Mouse (Mus musculus): ENCODE results near the gene Rbm18.

The Rbm18 gene

DNA sequence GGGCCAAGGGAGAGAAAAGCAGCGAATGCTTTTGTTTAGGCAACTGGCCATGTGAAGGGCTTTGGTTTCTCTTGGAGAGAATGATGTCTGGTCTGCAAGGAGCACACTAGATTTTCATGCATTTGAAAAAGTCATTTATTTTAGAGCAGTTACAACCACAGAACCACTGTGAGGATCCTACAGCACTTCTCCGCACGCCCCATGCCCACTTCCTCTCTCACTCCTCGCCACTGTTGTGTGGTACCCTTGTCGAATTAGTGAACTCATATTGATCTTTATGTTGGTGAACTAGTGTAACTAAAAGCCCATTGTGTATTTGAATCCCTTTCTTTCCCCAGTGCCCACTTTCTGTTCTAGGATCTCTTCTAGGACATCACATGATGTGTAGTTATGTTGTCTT lies 61.4 kb downstream of the Rbm18 start:
- in situ Hi-C loops (cut with MboI, MseI), result no loop called here

DNA sequence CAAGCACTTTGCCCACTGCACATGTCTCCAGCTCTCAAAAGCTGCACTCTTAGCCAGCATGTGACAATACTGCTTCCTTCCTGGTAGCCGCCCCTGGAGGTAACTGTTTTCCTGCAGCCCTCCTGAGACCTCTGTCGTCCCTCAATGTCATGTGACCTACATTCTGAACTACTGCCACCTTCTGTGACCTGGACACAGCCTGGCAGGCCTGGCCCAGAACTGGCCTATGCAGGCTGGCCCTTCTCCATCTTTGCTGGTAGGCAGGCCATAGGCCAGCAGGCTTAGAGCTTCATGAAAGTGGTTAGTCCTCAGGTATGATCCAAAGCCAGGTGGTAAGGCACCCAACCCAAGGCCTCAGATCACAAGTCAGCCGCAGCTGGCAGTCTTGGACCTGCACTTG lies 62.8 kb downstream of the Rbm18 start:
- in situ Hi-C loops (cut with MboI, MseI), result no loop called here

DNA sequence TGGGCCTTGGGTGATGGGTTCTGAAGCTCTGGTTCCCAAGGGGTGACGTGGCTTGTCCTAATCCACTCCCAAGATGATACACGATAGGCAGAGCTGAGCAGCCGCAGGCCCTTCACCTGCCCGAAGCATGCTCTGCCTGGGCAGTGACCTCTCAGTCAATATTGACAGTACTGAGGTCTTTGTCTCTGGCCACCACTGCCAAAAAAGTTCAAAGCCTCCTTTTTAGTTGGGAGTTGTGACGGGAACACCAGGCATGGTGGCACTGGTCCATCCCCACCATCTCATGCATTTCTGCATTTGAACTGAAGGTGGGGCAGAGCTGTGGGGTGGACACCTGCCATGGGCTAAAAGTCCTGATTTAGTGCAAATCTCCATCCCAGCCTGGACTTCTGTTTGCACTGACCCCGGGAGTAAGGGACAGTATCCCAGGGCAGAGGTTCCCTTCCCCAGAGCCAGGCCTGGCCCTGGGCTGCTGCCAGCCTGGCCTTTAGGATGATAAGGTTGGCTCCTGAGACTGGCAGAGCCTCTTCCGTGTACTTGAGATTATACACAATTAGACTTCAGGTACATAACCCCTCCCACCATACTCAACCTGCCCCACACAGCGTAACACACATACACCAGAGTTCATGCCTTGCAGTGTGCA lies 64.8 kb downstream of the Rbm18 start:
- in situ Hi-C loops (cut with MboI, MseI), result no loop called here

DNA sequence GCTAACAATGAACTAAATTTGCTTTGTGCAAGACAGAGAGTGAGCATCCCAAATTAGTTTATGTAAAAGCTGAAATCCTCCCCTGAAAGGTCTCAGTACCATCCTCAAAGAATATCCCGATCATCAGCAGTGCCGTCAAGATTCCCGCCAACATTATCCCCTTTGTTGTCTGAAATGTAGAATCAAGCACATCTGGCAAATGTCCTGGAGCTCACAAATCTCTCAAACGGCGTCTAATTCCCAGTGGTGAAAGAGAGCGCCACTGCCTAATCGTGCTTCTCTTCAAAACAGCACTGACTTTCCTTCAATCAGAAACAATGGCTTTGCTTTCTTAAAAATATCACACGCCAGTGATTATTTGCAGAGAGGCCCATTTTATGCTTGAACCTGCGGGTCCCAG lies 69.4 kb downstream of the Rbm18 start:
- in situ Hi-C loops (cut with MboI, MseI), result no loop called here

Data from T-helper 1 cell (primary cell).